Mouse (Mus musculus) hematopoietic multipotent progenitor cell, adult 10-12 weeks (in vitro differentiated cells): Measurements from ENCODE around the gene Cfap61. TPM values are rescaled to one million over a fixed set of nuclear protein-coding genes. Genes with fewer than 3 reads are reported as not detected.

Experiments
- polyA plus RNA-seq: library from polyadenylated mRNA; stranded (reverse); fragments of >175 nt; gene quantifications from 2 replicates; pipeline ENCODE4 v1.2.3, GENCODE M21; 2012; ENCODE audit warnings: low replicate concordance

The Cfap61 gene
- 0.33 TPM in 1 of 2 replicates, not detected in the other for polyA plus RNA-seq

GRCm38 (mm10) chr2:145934339-145935231 is at the start of gene Cfap61, which contains the start of gene Crnkl1:
Gene Cfap61, plus strand, starts transcription at chr2:145934784.
Gene Crnkl1, minus strand, starts transcription at chr2:145935014.

GRCm38 (mm10) chr2:145901861-145902260 is 32.7 kb upstream of the Cfap61 start, which contains the start of gene Naa20:
Gene Naa20, plus strand, starts transcription at chr2:145902099.

GRCm38 (mm10) chr2:146221076-146221928 is 286.7 kb downstream of the Cfap61 start, which contains the start of gene Insm1:
Gene Insm1, plus strand, starts transcription at chr2:146221921.

Other genes starting within 250 kb of the Cfap61 start
- gene Naa20, start 32.7 kb upstream of the Cfap61 start, polyA plus RNA-seq, result 24.7 and 29.6 TPM in 2 replicates
- 0.87 and 21.4 TPM in 2 replicates for gene Crnkl1, start 230 bp downstream of the Cfap61 start, polyA plus RNA-seq